Mouse (Mus musculus) stomach, embryonic 15.5 days (tissue): ENCODE results near the gene Gm26920. TPM values are rescaled to one million over a fixed set of nuclear protein-coding genes. Genes with fewer than 3 reads are reported as not detected.
"Not testable (repeated sequence)": the region's sequence is repeated elsewhere in the genome, so short reads cannot be mapped to it uniquely, and the experiment has no call there.

Experiments used
- ATAC-seq: fragments of 200-750 bp; cut with Nextera tagmentation; 2 replicates; pipeline ENCODE4 v1.8.0; 2017; ENCODE audit warnings: low read depth, moderate number of reproducible peaks, moderate TSS enrichment; ENCODE audit not compliant: insufficient read depth, low FRiP score
- H3K27ac ChIP-seq: fragments of 300-500 bp; sonication (generic); 2 replicates; pipeline ENCODE4 v1.5.1; 2015; ENCODE audit warnings: mild to moderate bottlenecking, inconsistent platforms
- H3K27me3 ChIP-seq: fragments of 300-500 bp; sonication (generic); replicated peaks from 2 replicates; pipeline ENCODE4 v1.6.1; 2015; ENCODE audit warnings: inconsistent platforms
- H3K36me3 ChIP-seq: fragments of 300-500 bp; sonication (generic); 2 replicates; pipeline ENCODE4 v1.6.1; 2015; ENCODE audit warnings: inconsistent platforms
- H3K4me1 ChIP-seq: fragments of 300-500 bp; sonication (generic); 2 replicates; pipeline ENCODE4 v1.6.1; 2015; ENCODE audit warnings: inconsistent platforms
- H3K4me2 ChIP-seq: fragments of 300-500 bp; sonication (generic); 2 replicates; pipeline ENCODE4 v1.6.1; 2015; ENCODE audit warnings: mild to moderate bottlenecking, inconsistent platforms
- H3K4me3 ChIP-seq: fragments of 300-500 bp; sonication (generic); replicated peaks from 2 replicates; pipeline ENCODE4 v1.5.1; 2015; ENCODE audit warnings: inconsistent platforms
- H3K9ac ChIP-seq: fragments of 300-500 bp; sonication (generic); 2 replicates; pipeline ENCODE4 v1.6.1; 2015; ENCODE audit warnings: inconsistent platforms
- H3K9me3 ChIP-seq: fragments of 300-500 bp; sonication (generic); 2 replicates; pipeline ENCODE4 v1.6.1; 2016; ENCODE audit warnings: inconsistent platforms
- WGBS: fragments of 180-500 bp; shearing (Covaris S2); methylation state at CpG from one replicate; pipeline ENCODE4 v1.1.7; 2015; 5-methylcytosine and 5-hydroxymethylcytosine counted together
- polyA plus RNA-seq: library from polyadenylated mRNA; unstranded; fragments of >200 nt; fragmentation: Nextera tagmentation; extraction: Ambion mirVana; gene quantifications from 2 replicates; pipeline ENCODE4 v1.2.1, GENCODE M21; 2015

The Gm26920 gene
- 1.3 and 1.6 TPM in 2 replicates for polyA plus RNA-seq

- ATAC-seq, result peak; percentile 93
- Histone ChIP-seq H3K4me3 (peak within 1 kb of the TSS; percentile 69), H3K4me1 (peaks cover 17% of the 10 kb centered on the region), H3K36me3 (peaks cover 4% of the 10 kb centered on the region; the same call in 1 of the 2 replicates), H3K27ac (peak within 1 kb of the TSS; percentile 88), H3K4me2 (peak within 1 kb of the TSS; percentile 77), H3K9me3 (no peaks in the 10 kb centered on the region), H3K27me3 (no peaks in the 10 kb centered on the region), H3K9ac (peak within 1 kb of the TSS; percentile 49; the same call in 1 of the 2 replicates)
- WGBS, result under 1% methylated on average over 40 of the region's 40 CpGs
Observed at GRCm38 (mm10) chr7:30090092-30090969, at the start of gene Gm26920, which contains the start of gene Zfp566. Gm26920 (minus strand) TSS chr7:30090410. Zfp566 (minus strand) TSS chr7:30090527.

- Histone ChIP-seq H3K4me1 (no peaks in the 10 kb centered on the region), H3K27me3 (no peaks in the 10 kb centered on the region), H3K9me3 (peaks cover 3% of the 10 kb centered on the region; the same call in 1 of the 2 replicates), H3K27ac (no peak overlapping the region), H3K4me3 (no peak overlapping the region), H3K4me2 (no peak overlapping the region), H3K36me3 (peaks cover 40% of the 10 kb centered on the region), H3K9ac (no peak overlapping the region)
- ATAC-seq, result no peak
- 83% methylated on average over 10 of the region's 10 CpGs for WGBS
Observed at GRCm38 (mm10) chr7:30136826-30137225, 46.6 kb upstream of the Gm26920 start.

- Histone ChIP-seq H3K27ac (no peak overlapping the region), H3K4me2 (no peak overlapping the region), H3K27me3 (no peaks in the 10 kb centered on the region), H3K9ac (no peak overlapping the region), H3K4me3 (no peak overlapping the region), H3K4me1 (no peaks in the 10 kb centered on the region), H3K36me3 (peaks cover 31% of the 10 kb centered on the region), H3K9me3 (peaks cover 3% of the 10 kb centered on the region; the same call in 1 of the 2 replicates)
- WGBS, result 90% methylated on average over 4 of the region's 4 CpGs
- ATAC-seq, result no peak
Observed at GRCm38 (mm10) chr7:30132396-30132795, 42.2 kb upstream of the Gm26920 start.

GRCm38 (mm10) chr7:30129900-30130299, 39.7 kb upstream of the Gm26920 start:
- no peak for ATAC-seq

GRCm38 (mm10) chr7:30122188-30122530, 31.9 kb upstream of the Gm26920 start:
- peak; percentile 25; the same call in 1 of the 2 replicates for ATAC-seq
- Histone ChIP-seq H3K36me3 (no peaks in the 10 kb centered on the region; the same call in 1 of the 2 replicates), H3K4me3 (peak overlapping the region; percentile 69), H3K27me3 (no peaks in the 10 kb centered on the region), H3K27ac (peak overlapping the region; percentile 76), H3K4me1 (no peaks in the 10 kb centered on the region), H3K9me3 (no peaks in the 10 kb centered on the region), H3K4me2 (peak overlapping the region; percentile 89), H3K9ac (peak overlapping the region; percentile 50; the same call in 1 of the 2 replicates)
- 4% methylated on average over 15 of the region's 15 CpGs for WGBS

More at GRCm38 (mm10) chr7:30129900-30130299, 39.7 kb upstream of the Gm26920 start:
- Histone ChIP-seq H3K36me3 (peaks cover 26% of the 10 kb centered on the region), H3K27me3 (no peaks in the 10 kb centered on the region), H3K4me1 (no peaks in the 10 kb centered on the region), H3K4me2 (no peak overlapping the region), H3K9me3 (peaks cover 3% of the 10 kb centered on the region; the same call in 1 of the 2 replicates), H3K4me3 (no peak overlapping the region), H3K27ac (no peak overlapping the region), H3K9ac (no peak overlapping the region)
- 90% methylated on average over 8 of the region's 8 CpGs for WGBS

GRCm38 (mm10) chr7:30121308-30122187, 31.3 kb upstream of the Gm26920 start, which contains the start of gene Zfp382:
Zfp382 (plus strand) TSS chr7:30121942.
- H3K9ac ChIP-seq, result peak within 1 kb of the TSS; percentile 50
- no peaks in the 10 kb centered on the region for H3K4me1 ChIP-seq
- no peaks in the 10 kb centered on the region for H3K36me3 ChIP-seq
- ATAC-seq, result peak; percentile 92
- peak within 1 kb of the TSS; percentile 89 for H3K4me2 ChIP-seq
- no peaks in the 10 kb centered on the region for H3K9me3 ChIP-seq
- H3K27ac ChIP-seq, result peak within 1 kb of the TSS; percentile 76
- under 1% methylated on average over 61 of the region's 61 CpGs for WGBS
- peak within 1 kb of the TSS; percentile 69 for H3K4me3 ChIP-seq
- H3K27me3 ChIP-seq, result no peaks in the 10 kb centered on the region

GRCm38 (mm10) chr7:30117935-30118334, 27.7 kb upstream of the Gm26920 start:
- H3K27ac ChIP-seq, H3K4me2 ChIP-seq, H3K9ac ChIP-seq, H3K36me3 ChIP-seq, H3K4me1 ChIP-seq, H3K4me3 ChIP-seq, H3K27me3 ChIP-seq, H3K9me3 ChIP-seq, ATAC-seq: not testable (repeated sequence)
- 94% methylated on average over 12 of the region's 12 CpGs for WGBS

GRCm38 (mm10) chr7:30116076-30116475, 25.9 kb upstream of the Gm26920 start:
- Histone ChIP-seq H3K9me3 (no peaks in the 10 kb centered on the region), H3K9ac (no peak overlapping the region), H3K4me2 (no peak overlapping the region), H3K27ac (no peak overlapping the region), H3K27me3 (no peaks in the 10 kb centered on the region), H3K36me3 (no peaks in the 10 kb centered on the region), H3K4me3 (no peak overlapping the region), H3K4me1 (no peaks in the 10 kb centered on the region)
- 89% methylated on average over 5 of the region's 5 CpGs for WGBS
- ATAC-seq, result no peak

- H3K4me2 ChIP-seq, result no peak overlapping the region
- no peak overlapping the region for H3K27ac ChIP-seq
- H3K9me3 ChIP-seq, result no peaks in the 10 kb centered on the region
- no peak for ATAC-seq
- H3K4me1 ChIP-seq, result peaks cover 13% of the 10 kb centered on the region
- H3K4me3 ChIP-seq, result no peak overlapping the region
- H3K9ac ChIP-seq, result no peak overlapping the region
- H3K27me3 ChIP-seq, result no peaks in the 10 kb centered on the region
- H3K36me3 ChIP-seq, result peaks cover 45% of the 10 kb centered on the region
- WGBS, result 91% methylated on average over 13 of the region's 13 CpGs
Observed at GRCm38 (mm10) chr7:30099297-30099696, 9.1 kb upstream of the Gm26920 start.

GRCm38 (mm10) chr7:30095551-30096125, 5.4 kb upstream of the Gm26920 start:
- Histone ChIP-seq H3K9me3 (no peaks in the 10 kb centered on the region), H3K27ac (no peak overlapping the region), H3K4me2 (peak overlapping the region; percentile 64), H3K9ac (peak overlapping the region; percentile 48; the same call in 1 of the 2 replicates), H3K27me3 (no peaks in the 10 kb centered on the region), H3K4me1 (peaks cover 21% of the 10 kb centered on the region), H3K36me3 (peaks cover 18% of the 10 kb centered on the region), H3K4me3 (peak overlapping the region; percentile 77)
- 3% methylated on average over 5 of the region's 5 CpGs for WGBS
- ATAC-seq, result no peak
